Mouse (Mus musculus) stomach, embryonic 15.5 days (tissue): Measurements from ENCODE around the gene Cnn2. TPM values are rescaled to one million over a fixed set of nuclear protein-coding genes. Genes with fewer than 3 reads are reported as not detected.

Experiments
- polyA plus RNA-seq: library from polyadenylated mRNA; unstranded; fragments of >200 nt; fragmentation: Nextera tagmentation; extraction: Ambion mirVana; gene quantifications from 2 replicates; pipeline ENCODE4 v1.2.1, GENCODE M21; 2015

Gene Cnn2
- polyA plus RNA-seq, 1 experiment from 2014 or later: 274 TPM

Other genes with a start within 250 kb of the Cnn2 start
- 33.9 and 38.7 TPM in 2 replicates for gene Polrmt, start 242.0 kb upstream of the Cnn2 start, polyA plus RNA-seq
- 0.31 and 0.36 TPM in 2 replicates for gene Fgf22, start 233.5 kb upstream of the Cnn2 start, polyA plus RNA-seq
- gene Rnf126, start 221.6 kb upstream of the Cnn2 start, polyA plus RNA-seq: 87.8 and 88.1 TPM in 2 replicates
- gene Fstl3, start 211.3 kb upstream of the Cnn2 start, polyA plus RNA-seq: 14.8 and 15.5 TPM in 2 replicates
- 0.23 and 0.31 TPM in 2 replicates for gene Prss57, start 197.6 kb upstream of the Cnn2 start, polyA plus RNA-seq
- gene Palm, start 195.0 kb upstream of the Cnn2 start, polyA plus RNA-seq: 53.3 and 54.1 TPM in 2 replicates
- 50.0 and 67.2 TPM in 2 replicates for gene Misp, start 167.6 kb upstream of the Cnn2 start, polyA plus RNA-seq
- gene Ptbp1, start 134.2 kb upstream of the Cnn2 start, polyA plus RNA-seq: 295 and 299 TPM in 2 replicates
- 5.2 and 10.6 TPM in 2 replicates for gene Prtn3, start 114.1 kb upstream of the Cnn2 start, polyA plus RNA-seq
- gene Plppr3, start 114.0 kb upstream of the Cnn2 start, polyA plus RNA-seq: 32.9 and 36.1 TPM in 2 replicates
- 3.8 and 11.1 TPM in 2 replicates for gene Elane, start 102.3 kb upstream of the Cnn2 start, polyA plus RNA-seq
- gene Cfd, start 97.7 kb upstream of the Cnn2 start, polyA plus RNA-seq: not detected in 2 replicates
- 43.6 and 47.8 TPM in 2 replicates for gene Med16, start 79.7 kb upstream of the Cnn2 start, polyA plus RNA-seq
- gene Gm26602, start 77.7 kb upstream of the Cnn2 start, polyA plus RNA-seq: 4.4 and 13.3 TPM in 2 replicates
- gene Kiss1r, start 71.6 kb upstream of the Cnn2 start, polyA plus RNA-seq: 0.83 and 0.94 TPM in 2 replicates
- gene R3hdm4, start 67.4 kb upstream of the Cnn2 start, polyA plus RNA-seq: 137 and 140 TPM in 2 replicates
- 9.8 and 10.0 TPM in 2 replicates for gene Arid3a, start 61.5 kb upstream of the Cnn2 start, polyA plus RNA-seq
- 86.0 and 86.2 TPM in 2 replicates for gene Wdr18, start 28.4 kb upstream of the Cnn2 start, polyA plus RNA-seq
- gene Grin3b, start 17.9 kb upstream of the Cnn2 start, polyA plus RNA-seq: 0.27 and 0.34 TPM in 2 replicates
- gene Tmem259, start 4.3 kb upstream of the Cnn2 start, polyA plus RNA-seq: 20.6 and 21.3 TPM in 2 replicates
- 4.2 and 4.8 TPM in 2 replicates for gene Abca7, start 7.9 kb downstream of the Cnn2 start, polyA plus RNA-seq
- gene Arhgap45, start 28.1 kb downstream of the Cnn2 start, polyA plus RNA-seq: 9.1 and 10.0 TPM in 2 replicates
- gene Polr2e, start 51.2 kb downstream of the Cnn2 start, polyA plus RNA-seq: 188 and 199 TPM in 2 replicates
- 500 and 567 TPM in 2 replicates for gene Gpx4, start 58.6 kb downstream of the Cnn2 start, polyA plus RNA-seq
- gene Sbno2, start 117.0 kb downstream of the Cnn2 start, polyA plus RNA-seq: 14.8 and 15.9 TPM in 2 replicates
- 16.9 and 19.2 TPM in 2 replicates for gene Stk11, start 127.2 kb downstream of the Cnn2 start, polyA plus RNA-seq
- 544 and 602 TPM in 2 replicates for gene Atp5d, start 150.0 kb downstream of the Cnn2 start, polyA plus RNA-seq
- 5.1 and 6.7 TPM in 2 replicates for gene Cbarp, start 152.3 kb downstream of the Cnn2 start, polyA plus RNA-seq
- 16.0 and 19.8 TPM in 2 replicates for gene Midn, start 159.7 kb downstream of the Cnn2 start, polyA plus RNA-seq
- 90.3 and 103 TPM in 2 replicates for gene Cirbp, start 177.4 kb downstream of the Cnn2 start, polyA plus RNA-seq
- 17.5 and 19.7 TPM in 2 replicates for gene 1600002K03Rik, start 184.4 kb downstream of the Cnn2 start, polyA plus RNA-seq
- 15.7 TPM in 2 replicates for gene Efna2, start 190.9 kb downstream of the Cnn2 start, polyA plus RNA-seq
- gene Mum1, start 237.8 kb downstream of the Cnn2 start, polyA plus RNA-seq: 58.6 and 66.5 TPM in 2 replicates